Mouse (Mus musculus): ENCODE data around the gene Hist2h3c2. TPM values are rescaled to one million over a fixed set of nuclear protein-coding genes. Genes with fewer than 3 reads are reported as not detected.
"Not testable (repeated sequence)": the region's sequence is repeated elsewhere in the genome, so short reads cannot be mapped to it uniquely, and the experiment has no call there.

Gene Hist2h3c2
- polyA plus RNA-seq (2015; fragmentation: Nextera tagmentation; extraction: Ambion mirVana), result 3.5 and 4.1 TPM in 2 replicates

DNA sequence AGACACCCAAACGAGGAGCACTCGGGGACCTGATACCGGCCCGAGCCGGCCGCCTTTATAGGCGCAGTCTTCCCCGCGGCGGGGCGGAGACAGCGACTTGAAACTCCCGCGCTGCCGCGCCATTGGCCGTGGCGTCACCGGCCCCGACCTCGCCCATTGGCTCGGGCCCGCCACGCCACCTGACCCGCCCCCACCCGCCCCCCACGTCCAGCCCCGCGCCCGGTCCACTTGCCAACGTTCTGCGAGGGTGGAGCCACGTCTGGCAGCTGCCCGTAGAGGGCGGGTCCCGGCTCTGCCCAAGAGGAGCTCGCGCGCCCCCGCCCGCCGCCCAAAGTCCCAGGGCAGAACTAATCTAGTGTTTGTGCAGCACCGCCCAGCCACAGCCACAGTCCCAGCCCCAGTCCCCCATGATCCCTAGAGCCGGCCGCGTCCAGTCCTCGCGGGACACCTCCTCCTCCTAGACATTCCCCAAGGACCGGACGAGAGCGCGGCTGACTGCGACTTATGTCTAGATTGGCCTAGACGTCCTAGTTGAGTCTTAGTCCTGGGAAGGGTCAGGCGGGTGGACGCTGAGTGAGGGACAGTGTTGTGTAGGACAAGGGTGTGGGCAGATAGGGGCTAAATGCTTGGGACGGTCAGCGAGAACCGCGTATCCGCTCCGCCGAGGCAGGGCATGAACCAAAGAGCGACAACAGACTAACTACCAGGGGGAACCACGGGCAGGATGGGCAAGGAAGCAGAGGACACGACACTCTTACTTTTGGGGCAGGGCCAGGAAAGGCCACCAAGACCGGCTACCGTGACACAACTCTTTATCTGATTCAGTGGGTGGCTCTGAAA lies at the start of gene Hist2h3c2:
TSS of gene Hist2h3c2 (minus strand) at position 174 of the 840 bp plus-strand sequence.
- WGBS, result 4% methylated on average over 11 of the region's 68 CpGs
- peak within 1 kb of the TSS; percentile 83 for H3K27ac ChIP-seq
- H3K4me1 ChIP-seq, result peaks cover 20% of the 10 kb centered on the region
- peak within 1 kb of the TSS; percentile 26; the same call in 1 of the 2 replicates for H3K9ac ChIP-seq
- peak within 1 kb of the TSS; percentile 43 for H3K4me2 ChIP-seq
- H3K27me3 ChIP-seq, H3K36me3 ChIP-seq, H3K9me3 ChIP-seq: not testable (repeated sequence)
- peak within 1 kb of the TSS; percentile 39 for H3K4me3 ChIP-seq
- peak; percentile 93 for ATAC-seq (ENCODE audit: insufficient number of reproducible peaks, low FRiP score, low TSS enrichment, low read depth)

DNA sequence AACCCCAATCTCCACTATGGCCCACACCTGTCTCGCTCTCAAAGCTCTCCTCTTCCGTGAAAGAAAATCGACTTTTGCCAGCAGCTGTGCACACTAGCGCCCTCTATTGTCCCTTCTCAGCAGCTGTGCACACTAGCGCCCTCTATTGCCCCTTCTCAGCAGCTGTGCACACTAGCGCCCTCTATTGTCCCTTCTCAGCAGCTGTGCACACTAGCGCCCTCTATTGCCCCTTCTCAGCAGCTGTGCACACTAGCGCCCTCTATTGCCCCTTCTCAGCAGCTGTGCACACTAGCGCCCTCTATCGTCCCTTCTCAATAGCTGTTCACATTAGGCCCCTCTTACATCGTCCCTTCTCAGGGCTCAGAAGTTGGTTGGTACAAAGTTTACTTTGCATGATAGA lies 48.4 kb upstream of the Hist2h3c2 start:
- H3K4me2 ChIP-seq; H3K27ac ChIP-seq; H3K36me3 ChIP-seq; H3K27me3 ChIP-seq; H3K4me3 ChIP-seq; H3K9me3 ChIP-seq; ATAC-seq (ENCODE audit: insufficient number of reproducible peaks, low FRiP score, low TSS enrichment, low read depth); H3K9ac ChIP-seq; H3K4me1 ChIP-seq: not testable (repeated sequence)
- WGBS, result 90% methylated on average over 11 of the region's 11 CpGs

DNA sequence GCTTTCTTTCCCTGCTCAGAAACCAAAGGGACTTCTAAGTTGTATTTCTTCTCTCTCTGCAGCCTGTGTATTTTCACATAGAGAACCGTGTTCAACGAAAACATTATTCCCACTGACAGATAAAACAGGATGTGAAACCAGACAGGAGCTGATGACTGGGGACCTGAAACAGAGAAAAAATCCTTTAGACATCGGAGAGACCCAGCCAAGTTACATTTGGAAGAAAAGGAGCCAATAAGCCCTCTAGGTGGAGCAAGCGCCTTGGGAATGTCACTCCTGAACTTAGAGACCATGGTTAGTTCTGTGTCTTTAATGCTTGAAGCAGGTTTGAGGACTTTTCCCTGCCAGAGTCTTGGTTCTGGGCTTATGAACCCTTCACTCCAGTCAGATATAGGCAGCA lies 45.5 kb upstream of the Hist2h3c2 start:
- no peak overlapping the region for H3K9ac ChIP-seq
- no peak for ATAC-seq (ENCODE audit: insufficient number of reproducible peaks, low FRiP score, low TSS enrichment, low read depth)
- 0 out of 2 replicates have a peak overlapping the region, but pooled peaks have one; percentile 5 for H3K4me2 ChIP-seq
- H3K4me3 ChIP-seq, result no peak overlapping the region
- H3K9me3 ChIP-seq, result no peaks in the 10 kb centered on the region
- no peaks in the 10 kb centered on the region for H3K4me1 ChIP-seq
- 21% methylated on average over 4 of the region's 4 CpGs for WGBS
- no peaks in the 10 kb centered on the region for H3K36me3 ChIP-seq
- H3K27ac ChIP-seq, result no peak overlapping the region
- H3K27me3 ChIP-seq, result peaks cover 13% of the 10 kb centered on the region; the same call in 1 of the 2 replicates

DNA sequence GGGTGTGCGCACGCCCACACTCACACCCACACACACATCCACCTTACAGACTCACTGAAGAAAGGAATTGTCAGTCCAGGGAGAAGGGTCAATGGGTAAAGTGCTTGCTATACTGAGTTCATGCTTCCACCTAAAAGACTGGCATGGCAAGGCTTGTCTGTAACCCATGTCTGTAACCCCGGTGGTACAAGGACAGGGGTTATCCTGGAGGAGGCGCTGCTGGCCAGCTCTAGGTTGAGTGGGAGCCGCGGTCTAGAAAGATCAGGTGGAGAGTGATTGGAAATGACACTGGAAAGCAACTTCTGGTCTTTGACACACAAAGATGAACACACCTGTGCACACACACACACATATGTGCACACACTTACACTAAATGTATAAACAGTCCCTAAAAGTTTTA lies 41.7 kb upstream of the Hist2h3c2 start:
- no peaks in the 10 kb centered on the region for H3K36me3 ChIP-seq
- no peak overlapping the region for H3K4me3 ChIP-seq
- peaks cover 13% of the 10 kb centered on the region; the same call in 1 of the 2 replicates for H3K27me3 ChIP-seq
- no peak overlapping the region for H3K4me2 ChIP-seq
- no peak overlapping the region for H3K9ac ChIP-seq
- peaks cover 4% of the 10 kb centered on the region; the same call in 1 of the 2 replicates for H3K4me1 ChIP-seq
- WGBS, result 54% methylated on average over 6 of the region's 6 CpGs
- no peaks in the 10 kb centered on the region for H3K9me3 ChIP-seq
- H3K27ac ChIP-seq, result no peak overlapping the region
- ATAC-seq (ENCODE audit: insufficient number of reproducible peaks, low FRiP score, low TSS enrichment, low read depth), result no peak

DNA sequence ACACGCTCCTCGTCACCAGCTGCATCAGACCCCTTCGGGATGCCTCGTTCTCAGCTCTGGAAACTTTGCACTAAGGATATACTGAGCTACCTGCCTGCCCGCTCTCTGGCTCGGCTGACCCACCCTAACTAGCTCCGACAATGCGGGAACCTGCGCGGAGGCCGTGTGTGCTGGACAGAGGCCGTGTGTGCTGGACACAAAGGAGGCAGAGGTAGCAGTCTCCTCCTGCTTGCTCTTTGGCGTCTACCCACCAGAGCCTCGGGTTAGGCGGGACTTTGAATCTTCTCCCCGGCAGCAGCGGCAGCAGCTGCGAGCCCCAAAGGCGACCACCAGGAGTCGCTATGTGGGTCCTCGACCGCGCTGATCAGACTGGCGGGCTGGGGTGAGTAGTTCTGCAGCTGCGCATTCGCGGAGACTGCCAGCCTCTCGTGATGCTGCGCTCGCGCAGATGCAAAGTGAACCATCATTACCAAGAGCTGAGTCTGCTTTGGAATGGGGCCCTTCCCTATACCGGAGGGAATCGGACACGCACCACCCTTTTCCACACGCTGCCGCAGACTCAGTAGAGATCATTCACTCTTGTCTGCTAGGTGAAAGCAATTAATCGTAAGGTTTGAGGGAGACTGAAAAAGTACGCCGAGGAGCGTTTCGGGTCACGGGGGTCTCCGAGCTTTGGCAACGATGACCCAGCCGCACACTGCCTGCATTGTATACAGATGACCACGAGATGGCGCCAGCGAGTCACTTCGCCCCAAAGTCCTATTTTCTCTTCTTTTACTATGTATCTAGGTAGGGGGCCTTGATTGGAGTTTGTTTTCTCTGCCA lies 39.1 kb upstream of the Hist2h3c2 start:
- under 1% methylated on average over 49 of the region's 49 CpGs for WGBS
- Histone ChIP-seq H3K36me3 (no peaks in the 10 kb centered on the region), H3K27me3 (peaks cover 4% of the 10 kb centered on the region; the same call in 1 of the 2 replicates), H3K9ac (peak overlapping the region; percentile 53), H3K9me3 (no peaks in the 10 kb centered on the region), H3K4me2 (peak overlapping the region; percentile 85), H3K4me1 (peaks cover 4% of the 10 kb centered on the region; the same call in 1 of the 2 replicates), H3K27ac (peak overlapping the region; percentile 92), H3K4me3 (peak overlapping the region; percentile 56)
- ATAC-seq (ENCODE audit: insufficient number of reproducible peaks, low FRiP score, low TSS enrichment, low read depth), result peak; percentile 94

DNA sequence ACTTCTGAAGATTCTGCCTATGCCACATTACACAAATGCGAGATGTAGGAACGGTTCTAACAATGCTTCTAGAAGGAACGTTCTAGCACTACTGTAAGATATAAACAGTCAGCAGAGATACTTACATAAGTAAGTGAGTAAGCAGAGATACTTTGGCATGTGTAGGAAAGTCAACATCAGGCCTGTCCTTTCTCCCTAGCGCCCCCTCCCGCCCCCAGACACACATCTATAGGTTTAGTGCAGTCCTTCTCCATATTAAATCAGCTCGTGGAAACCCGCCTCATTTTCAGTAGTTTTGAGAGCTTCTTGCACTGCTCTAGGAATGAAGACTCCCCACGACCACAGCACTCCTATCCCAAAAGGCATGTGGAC lies 38.5 kb upstream of the Hist2h3c2 start:
- H3K36me3 ChIP-seq, result no peaks in the 10 kb centered on the region
- peak overlapping the region; percentile 83 for H3K27ac ChIP-seq

DNA sequence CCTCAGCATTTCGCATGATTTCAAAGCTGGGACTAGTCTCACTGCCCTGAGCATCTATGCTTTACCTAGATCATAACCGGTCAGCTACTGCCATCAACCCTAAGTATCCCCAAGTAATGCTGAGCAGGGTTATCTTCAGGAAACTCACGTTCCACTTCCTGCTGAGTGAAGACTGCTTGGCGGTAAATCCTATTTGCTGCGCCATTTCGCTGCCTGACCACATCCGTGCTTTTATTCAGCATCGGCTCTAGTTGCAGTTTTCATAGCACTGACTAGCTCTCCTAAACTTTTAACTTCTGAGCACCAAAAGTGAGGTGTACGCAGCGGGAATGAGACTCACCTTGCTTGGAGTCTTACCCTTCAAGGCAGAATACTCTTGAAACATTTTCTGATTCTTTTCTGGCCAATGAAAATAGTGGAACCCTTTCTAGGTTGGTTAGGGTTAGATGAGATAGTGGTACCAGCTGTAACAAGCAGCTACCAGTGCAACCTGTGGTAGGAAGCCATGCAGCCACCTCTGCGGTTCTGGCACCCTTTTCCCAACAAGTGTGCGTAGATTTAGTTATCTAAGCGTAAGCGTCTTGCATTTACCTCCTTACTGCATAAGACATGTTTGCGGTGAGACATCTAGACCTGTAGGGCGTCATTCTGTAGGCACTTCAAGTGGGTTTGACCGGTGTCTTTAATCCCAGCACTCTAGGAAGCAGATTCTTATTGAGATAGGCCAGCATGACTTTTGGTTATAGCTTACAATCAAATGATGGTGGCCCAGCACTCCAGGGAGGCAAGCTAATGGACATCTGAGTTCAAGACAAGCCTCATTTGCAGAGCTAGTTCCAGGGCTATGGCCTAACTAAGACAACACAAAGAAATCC lies 34.9 kb upstream of the Hist2h3c2 start:
- H3K9ac ChIP-seq, result no peak overlapping the region
- H3K27me3 ChIP-seq, result no peaks in the 10 kb centered on the region
- H3K4me3 ChIP-seq, result no peak overlapping the region
- no peak overlapping the region for H3K4me2 ChIP-seq
- H3K27ac ChIP-seq, result no peak overlapping the region
- no peak for ATAC-seq (ENCODE audit: insufficient number of reproducible peaks, low FRiP score, low TSS enrichment, low read depth)
- WGBS, result 88% methylated on average over 17 of the region's 17 CpGs
- H3K9me3 ChIP-seq, result no peaks in the 10 kb centered on the region
- peaks cover 8% of the 10 kb centered on the region; the same call in 1 of the 2 replicates for H3K4me1 ChIP-seq
- H3K36me3 ChIP-seq, result no peaks in the 10 kb centered on the region

More for the DNA sequence above, 38.5 kb upstream of the Hist2h3c2 start:
- ATAC-seq (ENCODE audit: insufficient number of reproducible peaks, low FRiP score, low TSS enrichment, low read depth), result no peak; the same call in 1 of the 2 replicates
- Histone ChIP-seq H3K9ac (peak overlapping the region; percentile 53; the same call in 1 of the 2 replicates), H3K4me2 (peak overlapping the region; percentile 85), H3K4me3 (peak overlapping the region; percentile 56), H3K4me1 (peaks cover 4% of the 10 kb centered on the region; the same call in 1 of the 2 replicates), H3K27me3 (peaks cover 4% of the 10 kb centered on the region; the same call in 1 of the 2 replicates), H3K9me3 (no peaks in the 10 kb centered on the region)
- WGBS, result 15% methylated on average over 8 of the region's 8 CpGs

DNA sequence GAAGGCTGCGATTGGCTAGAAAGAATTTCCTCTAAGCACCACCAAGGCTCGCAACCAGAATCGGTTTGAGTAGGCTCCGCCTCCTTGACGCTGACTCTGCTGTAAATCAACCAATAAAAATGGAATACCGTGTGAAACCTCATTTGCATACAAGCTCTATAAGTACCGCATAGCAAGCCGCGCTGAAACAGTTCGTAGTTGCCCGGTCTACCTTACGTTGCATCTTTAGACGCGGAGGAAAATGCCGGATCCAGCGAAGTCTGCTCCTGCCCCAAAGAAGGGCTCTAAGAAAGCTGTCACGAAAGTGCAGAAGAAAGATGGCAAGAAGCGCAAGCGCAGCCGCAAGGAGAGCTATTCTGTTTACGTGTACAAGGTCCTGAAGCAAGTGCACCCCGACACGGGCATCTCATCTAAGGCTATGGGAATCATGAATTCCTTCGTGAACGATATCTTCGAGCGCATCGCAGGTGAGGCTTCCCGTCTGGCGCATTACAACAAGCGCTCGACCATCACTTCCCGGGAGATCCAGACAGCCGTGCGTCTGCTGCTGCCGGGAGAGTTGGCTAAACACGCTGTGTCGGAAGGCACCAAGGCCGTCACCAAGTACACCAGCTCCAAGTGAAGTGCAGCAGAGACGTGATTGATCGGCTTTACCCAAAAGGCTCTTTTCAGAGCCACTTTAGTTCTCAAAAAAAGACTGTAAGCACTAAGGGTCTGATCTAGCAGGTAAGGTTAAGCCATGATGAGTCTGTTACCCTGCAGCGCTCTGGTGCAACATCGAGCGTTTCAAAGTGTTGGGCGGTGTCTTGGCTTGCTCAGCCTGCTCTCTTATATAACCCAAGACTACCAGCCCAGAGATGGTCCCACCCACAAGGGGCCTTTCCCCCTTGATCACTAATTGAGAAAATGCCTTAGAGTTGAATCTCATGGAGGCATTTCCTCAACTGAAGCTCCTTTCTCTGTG lies 30.9 kb upstream of the Hist2h3c2 start, which contains the start of gene Hist2h2bb:
TSS of gene Hist2h2bb (plus strand) at position 242 of the 964 bp plus-strand sequence.
- WGBS, result under 1% methylated on average over 45 of the region's 45 CpGs
- H3K4me2 ChIP-seq, result peak within 1 kb of the TSS; percentile 80
- H3K4me1 ChIP-seq, result peaks cover 11% of the 10 kb centered on the region; the same call in 1 of the 2 replicates
- no peaks in the 10 kb centered on the region for H3K36me3 ChIP-seq
- no peaks in the 10 kb centered on the region for H3K9me3 ChIP-seq
- H3K27me3 ChIP-seq, result no peaks in the 10 kb centered on the region
- ATAC-seq (ENCODE audit: insufficient number of reproducible peaks, low FRiP score, low TSS enrichment, low read depth), result peak; percentile 95
- H3K9ac ChIP-seq, result peak within 1 kb of the TSS; percentile 44
- H3K4me3 ChIP-seq, result peak within 1 kb of the TSS; percentile 52
- H3K27ac ChIP-seq, result peak within 1 kb of the TSS; percentile 96

DNA sequence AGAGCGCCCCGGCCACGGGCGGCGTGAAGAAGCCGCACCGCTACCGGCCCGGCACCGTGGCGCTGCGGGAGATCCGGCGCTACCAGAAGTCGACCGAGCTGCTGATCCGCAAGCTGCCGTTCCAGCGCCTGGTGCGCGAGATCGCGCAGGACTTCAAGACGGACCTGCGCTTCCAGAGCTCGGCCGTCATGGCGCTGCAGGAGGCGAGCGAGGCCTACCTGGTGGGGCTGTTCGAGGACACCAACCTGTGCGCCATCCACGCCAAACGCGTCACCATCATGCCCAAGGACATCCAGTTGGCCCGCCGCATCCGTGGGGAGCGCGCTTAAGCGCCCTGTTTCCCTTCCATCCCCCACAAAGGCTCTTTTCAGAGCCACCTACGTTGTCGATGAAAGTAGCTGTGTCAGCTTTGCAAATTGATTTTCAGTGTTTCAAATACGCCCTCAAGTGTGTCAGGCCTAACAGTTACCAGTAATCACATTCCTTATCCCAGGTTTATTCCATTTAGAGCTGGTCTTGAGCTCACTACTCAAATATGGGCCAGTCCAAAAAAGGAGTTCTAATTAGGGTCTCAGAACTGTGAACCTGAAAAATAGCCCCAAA lies 29.9 kb upstream of the Hist2h3c2 start:
- ATAC-seq (ENCODE audit: insufficient number of reproducible peaks, low FRiP score, low TSS enrichment, low read depth), result peak; percentile 7; the same call in 1 of the 2 replicates

More for the DNA sequence above, 29.9 kb upstream of the Hist2h3c2 start:
- Histone ChIP-seq H3K4me2 (peak overlapping the region; percentile 60), H3K4me3 (peak overlapping the region; percentile 52), H3K4me1 (peaks cover 19% of the 10 kb centered on the region), H3K9ac (0 out of 2 replicates have a peak overlapping the region, but pooled peaks have one; percentile 20), H3K27ac (peak overlapping the region; percentile 96)
- H3K36me3 ChIP-seq, H3K9me3 ChIP-seq, H3K27me3 ChIP-seq: not testable (repeated sequence)
- WGBS, result 0% methylated on average over 12 of the region's 44 CpGs

Data from limb, embryonic 15.5 days (tissue).